Mouse (Mus musculus) T-helper 1 cell (primary cell): ENCODE data around the gene Pnn.

Experiments used
- in situ Hi-C: fragments of 300-600 bp; cut with MboI, MseI; formaldehyde crosslinking; loops from one replicate; pipeline ENCODE4 v1.15.1; 2025; ENCODE audit warnings: high pct_unique_total_duplicates

Pnn gene

DNA sequence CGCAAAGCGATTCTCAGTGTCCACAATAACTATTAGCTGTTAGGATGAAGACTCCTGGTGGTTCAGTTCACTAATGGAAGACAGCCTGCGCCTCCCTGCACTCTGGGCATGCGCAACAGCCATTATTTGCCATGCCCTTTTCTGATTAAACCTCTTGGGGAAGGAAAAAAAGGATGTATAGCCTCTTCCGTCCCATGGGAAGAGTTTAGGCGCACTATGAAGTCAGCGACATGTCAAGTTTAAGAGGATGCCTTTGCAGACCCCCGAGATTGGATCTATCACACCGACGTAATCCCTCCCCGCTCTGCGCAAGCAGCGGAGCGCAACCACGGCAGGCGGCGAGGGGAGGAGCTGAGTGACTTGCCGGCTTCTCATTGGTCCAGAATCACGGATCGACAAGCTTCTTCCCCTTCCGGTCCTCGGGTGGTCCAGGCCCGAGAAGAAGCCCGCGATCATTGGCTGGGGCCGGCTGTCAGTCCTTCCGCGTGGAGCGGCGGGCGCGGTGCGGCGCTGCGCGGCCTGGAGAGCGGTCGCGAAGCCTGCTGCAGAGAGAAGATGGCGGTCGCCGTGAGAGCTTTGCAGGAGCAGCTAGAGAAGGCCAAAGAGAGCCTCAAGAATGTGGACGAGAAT lies at the start of gene Pnn:
TSS of gene Pnn (plus strand) at position 437 of the 630 bp plus-strand sequence.
- in situ Hi-C loops, result no loop called here

DNA sequence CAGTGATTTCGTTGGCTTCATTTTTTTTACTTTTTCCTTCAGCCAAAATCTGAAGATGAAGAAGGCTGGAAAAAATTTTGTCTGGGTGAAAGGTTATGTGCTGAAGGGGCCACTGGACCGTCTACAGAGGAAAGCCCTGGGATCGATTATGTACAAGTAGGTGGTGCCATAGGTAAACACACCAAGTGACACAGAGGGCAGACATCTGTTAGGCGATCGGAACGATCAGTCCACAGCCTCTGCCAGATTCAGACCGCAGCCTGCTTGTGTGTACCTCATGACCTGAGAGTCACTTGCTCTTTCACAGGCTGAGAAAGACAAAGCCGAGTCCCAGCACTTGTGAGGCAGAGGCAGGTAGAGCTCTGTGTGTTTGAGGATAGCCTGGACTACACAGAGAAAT lies 48.7 kb upstream of the Pnn start:
- in situ Hi-C loops, result loop anchor here (10.0 kb wide), 1 partner anchor 117 kb away; no protein-coding TSS in a partner anchor

DNA sequence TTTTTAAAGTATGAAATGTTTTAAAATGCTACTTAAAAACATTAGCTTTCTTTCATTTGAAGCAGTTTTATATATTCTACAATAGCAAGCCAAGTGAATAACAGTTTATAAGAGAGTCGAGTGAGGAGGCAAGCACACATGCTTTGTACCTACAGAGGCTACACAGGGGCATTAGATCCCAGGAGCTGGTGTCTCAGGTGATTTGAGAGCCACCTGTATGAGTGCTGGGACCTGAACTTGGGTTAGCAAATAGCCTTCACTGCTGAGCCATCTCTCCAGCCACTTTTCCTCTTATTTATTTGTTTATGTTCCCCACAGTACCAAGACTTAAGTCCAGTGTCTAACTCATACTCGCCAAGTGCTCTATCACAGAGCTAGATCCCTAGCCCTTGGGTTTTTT lies 46.8 kb upstream of the Pnn start:
- in situ Hi-C loops, result loop anchor here (10.0 kb wide), 1 partner anchor 115 kb away; no protein-coding TSS in a partner anchor

DNA sequence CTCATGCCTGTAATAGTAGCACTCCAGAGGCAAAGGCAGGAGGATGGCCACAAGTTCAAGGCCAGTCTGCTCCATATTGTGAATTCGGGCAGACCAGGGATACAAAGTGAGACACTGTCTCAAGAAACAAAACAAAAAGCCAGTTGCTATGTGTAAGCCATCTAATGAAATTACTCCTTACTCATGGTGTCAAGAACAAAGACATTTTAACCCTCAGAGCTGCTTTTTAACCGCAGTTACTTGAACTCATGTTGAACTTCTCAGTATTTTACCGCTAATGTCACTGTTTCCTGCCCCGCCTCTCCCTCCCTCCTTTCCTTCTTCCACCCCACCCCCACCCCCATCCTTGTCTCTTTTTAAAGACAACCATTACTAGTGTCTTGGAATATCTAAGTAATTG lies 45.4 kb upstream of the Pnn start:
- in situ Hi-C loops, result no loop called here

DNA sequence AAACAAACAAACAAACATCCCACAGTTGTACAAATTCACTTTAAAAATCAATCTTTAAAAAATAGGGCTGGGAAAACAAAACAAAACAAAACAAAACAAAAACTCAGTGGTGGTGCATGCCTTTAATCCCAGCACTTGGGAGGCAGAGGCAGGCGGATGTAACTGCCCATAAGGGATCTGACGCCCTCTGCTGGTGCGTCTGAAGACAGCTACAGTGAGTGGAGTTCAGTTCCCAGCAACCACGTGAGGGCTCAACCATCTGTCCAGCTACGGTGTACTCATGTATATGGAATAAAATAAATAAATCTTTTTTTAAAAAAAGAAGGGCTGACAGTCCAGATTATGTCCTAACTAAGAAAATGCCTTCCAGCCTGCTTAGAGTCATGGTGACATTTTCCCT lies 34.6 kb upstream of the Pnn start:
- in situ Hi-C loops, result no loop called here

DNA sequence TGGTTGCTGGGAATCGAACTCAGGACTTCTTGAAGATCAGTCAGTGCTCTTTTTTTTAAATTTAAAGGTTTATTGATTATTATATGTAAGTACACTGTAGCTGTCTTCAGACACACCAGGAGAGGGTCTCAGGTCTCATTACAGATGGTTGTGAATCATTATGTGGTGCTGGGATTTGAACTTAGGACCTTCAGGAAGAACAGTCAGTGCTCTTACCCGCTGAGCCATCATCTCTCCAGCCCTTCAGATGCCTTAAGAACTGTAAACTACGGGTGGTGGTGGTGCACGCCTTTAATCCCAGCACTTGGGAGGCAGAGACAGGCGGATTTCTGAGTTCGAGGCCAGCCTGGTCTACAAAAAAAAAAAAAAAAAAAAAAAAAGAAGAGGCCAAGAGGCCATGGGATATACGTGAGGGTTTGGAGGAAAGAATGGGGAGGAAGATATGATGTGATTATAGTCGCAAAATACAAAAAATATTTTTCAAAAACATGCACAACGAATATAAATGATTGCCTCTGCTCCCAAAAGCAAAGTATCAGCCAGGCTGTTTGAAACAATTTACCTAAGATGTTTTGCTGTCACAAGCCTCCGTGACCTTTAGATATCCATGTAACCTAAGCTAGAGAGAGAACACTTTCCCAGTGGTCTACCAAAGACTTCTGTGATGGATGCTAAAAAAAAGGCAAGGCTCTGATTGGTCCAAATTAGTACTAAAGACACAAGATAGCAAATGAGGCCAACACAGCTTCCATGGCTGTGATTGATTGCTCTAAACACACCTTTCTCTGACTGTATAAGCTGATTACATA lies 27.3 kb upstream of the Pnn start:
- in situ Hi-C loops, result no loop called here

DNA sequence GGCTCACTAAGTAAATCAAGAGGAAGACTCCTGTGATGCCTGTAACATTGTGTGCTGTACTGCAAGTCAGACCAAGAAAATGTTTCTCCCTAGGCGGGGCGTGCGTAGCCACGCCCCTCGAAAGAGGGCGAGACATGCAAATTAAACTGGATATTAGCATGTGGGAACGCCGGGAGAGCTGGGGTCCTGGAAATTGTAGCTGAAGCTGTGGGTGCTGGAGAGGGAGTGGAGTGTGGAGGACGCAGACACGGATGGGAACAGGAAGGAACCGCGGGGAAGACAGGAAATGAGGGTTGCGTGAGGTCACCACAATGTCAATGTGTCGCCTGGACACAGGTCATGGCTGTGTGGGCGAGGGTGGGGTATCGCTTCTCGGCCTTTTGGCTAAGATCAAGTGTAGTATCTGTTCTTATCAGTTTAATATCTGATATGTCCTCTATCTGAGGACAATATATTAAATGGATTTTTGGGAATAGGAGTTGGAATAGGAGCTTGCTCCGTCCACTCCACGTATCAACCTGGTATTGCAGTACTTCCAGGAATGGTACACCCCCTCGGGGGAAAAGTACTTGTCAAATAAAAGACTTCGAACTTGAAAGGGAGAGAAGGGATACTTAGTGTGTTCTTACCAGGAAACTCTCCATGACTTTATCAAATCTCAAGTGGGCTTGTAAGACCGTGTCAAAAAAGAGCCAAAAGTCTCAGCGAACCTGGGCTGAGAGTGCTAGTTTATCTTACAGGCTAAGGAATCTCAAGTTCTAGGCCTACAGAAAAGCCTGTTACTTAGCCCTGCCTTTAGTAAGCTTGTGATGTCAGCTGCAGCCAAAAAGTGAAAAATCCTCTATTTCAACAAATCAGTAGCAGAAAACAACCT lies 26.5 kb upstream of the Pnn start:
- in situ Hi-C loops, result no loop called here

DNA sequence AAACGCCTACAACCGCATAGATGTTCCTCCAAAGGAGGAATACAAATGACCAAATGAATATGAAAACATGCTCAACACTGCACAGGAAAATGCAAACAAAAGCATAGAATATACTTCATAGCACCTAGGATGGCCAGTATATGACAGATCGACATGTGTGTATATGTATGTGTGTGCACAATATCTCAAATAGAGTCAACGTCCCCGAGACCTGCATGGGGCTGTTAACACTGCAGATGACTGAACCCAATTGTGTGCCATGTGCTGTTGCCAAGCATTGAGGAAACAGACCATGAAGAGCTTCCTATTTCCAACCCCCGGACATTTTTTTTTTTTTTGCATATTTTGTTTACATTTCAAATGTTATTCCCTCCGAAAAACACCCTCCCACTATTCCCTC lies 25.8 kb upstream of the Pnn start:
- in situ Hi-C loops, result no loop called here

DNA sequence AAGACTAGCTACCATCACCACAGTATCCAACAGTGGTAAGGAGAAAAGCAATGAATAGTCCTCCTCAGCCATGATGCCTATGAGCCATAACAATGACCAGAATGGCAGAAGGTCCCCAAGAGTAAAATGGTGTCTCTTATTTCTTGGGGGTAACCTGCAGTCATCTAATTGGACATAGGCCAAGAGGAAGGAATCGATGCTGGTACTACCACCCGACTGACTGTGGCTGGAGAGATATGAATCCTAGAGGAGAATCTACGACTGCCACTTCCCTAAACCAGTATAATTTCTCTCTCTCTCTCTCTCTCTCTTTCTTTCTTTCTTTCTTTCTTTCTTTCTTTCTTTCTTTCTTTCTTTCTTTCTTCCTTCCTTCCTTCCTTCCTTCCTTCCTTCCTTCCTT lies 14.2 kb upstream of the Pnn start:
- in situ Hi-C loops, result loop anchor here (10.0 kb wide), 1 partner anchor 162 kb away; the partner anchor contains the start of gene Fbxo33

DNA sequence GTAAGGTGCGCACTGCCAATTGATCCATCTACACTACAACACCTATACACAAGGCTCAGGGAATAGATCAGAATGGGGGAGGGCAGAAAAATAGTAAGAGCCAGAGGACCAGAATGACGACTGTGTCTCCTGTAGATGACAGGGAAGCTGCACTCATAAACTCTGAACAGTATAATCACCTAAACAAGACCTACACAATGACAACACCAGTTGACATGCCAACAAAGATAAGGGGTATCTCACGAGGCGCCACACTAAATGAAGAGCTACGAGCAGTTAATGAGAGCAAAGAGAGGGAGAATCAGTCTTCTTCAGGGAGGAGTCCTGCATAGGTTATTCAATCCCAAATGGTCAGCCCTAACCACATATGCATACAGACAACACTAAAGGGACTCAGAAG lies 13.5 kb upstream of the Pnn start:
- in situ Hi-C loops, result loop anchor here (10.0 kb wide), 1 partner anchor 162 kb away; the partner anchor contains the start of gene Fbxo33

DNA sequence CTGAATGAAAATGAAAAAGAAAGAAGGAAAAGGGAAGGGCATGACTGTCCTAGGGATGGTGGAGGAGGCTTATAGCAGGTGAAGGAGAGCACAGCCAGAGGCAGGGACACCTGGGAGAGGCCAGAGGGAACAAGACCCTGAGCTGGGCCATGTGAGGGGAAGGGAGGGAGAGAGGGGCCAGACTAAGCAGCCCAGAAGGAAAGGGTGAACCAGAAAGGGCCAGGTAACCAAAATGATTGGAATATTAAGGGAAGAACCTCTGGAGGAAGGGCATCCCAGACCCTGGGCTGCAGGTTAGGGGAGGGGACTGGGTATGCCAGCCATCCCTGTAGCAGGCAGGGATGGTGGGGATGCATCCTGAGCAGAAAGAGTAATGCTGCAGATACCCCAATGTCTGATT lies 12.7 kb upstream of the Pnn start:
- in situ Hi-C loops, result loop anchor here (10.0 kb wide), 1 partner anchor 161 kb away; the partner anchor contains the start of gene Fbxo33

DNA sequence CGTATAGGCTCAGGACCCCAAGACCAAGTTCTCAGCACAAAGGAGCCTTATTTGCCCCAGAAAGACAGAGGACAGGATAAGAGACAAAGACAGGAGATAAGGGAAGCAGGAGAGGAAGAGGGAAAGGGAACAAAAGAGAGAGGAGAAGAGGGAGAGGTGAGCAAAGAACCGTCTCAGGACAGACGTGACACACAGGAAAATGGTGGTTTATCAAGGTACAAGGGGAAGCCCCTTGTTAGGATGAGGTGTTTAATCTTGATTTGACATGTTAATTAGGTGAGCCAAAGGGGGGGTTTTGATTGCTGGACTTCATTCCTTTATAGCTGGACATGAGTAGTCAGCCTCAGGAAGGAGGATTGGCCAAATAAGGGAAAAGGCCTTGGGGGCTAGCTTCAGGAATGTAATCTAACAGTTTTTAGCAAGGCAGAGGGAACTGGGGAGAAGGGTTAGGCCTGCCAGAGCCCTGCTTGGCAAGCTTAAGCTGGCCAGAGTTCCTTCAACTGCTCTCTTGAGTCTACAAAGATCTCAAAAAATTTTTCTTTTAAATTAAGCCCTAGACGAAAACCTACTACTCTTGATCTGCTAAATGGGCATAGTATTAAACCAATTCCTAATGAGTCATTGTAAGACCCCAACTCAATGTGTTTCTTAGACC lies 11.4 kb upstream of the Pnn start:
- in situ Hi-C loops, result loop anchor here (10.0 kb wide), 1 partner anchor 159 kb away; the partner anchor contains the start of gene Fbxo33

DNA sequence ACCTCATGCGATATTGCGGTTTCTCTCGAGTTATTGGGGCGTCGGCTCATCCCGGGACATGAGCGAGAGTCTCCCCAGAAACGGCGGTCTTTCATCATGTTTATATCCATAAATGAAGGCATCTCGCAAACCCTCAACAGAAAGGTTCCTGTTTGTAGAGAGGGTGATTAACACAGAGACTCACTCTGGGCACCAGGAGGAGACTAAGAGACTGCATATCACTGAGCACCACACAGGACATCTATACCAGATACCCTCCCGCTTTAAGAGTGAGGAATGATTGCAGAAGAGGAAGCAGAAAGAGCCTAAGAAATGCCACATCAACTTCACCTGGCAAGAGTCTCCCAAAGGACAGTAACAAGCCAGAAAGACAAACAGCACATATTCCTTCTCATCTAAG lies 10.5 kb upstream of the Pnn start:
- in situ Hi-C loops, result loop anchor here (10.0 kb wide), 1 partner anchor 159 kb away; the partner anchor contains the start of gene Fbxo33

DNA sequence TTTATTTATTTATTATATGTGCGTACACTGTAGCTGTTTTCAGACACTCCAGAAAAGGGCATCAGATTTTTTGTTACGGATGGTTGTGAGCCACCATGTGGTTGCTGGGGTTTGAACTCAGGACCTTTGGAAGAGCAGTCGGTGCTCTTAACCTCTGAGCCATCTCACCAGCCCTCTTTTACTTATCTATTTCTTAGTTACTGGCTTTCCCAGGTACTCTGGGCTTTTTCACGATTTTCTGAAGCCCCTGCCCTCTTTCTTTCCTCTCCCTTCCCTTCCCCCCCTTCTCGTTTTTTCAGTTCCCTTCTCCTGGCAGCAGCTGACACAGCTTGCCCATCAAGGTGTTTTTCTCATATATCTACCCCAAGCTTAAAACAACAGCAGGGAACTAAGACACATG lies 8.4 kb upstream of the Pnn start:
- in situ Hi-C loops, result loop anchor here (10.0 kb wide), 1 partner anchor 157 kb away; the partner anchor contains the start of gene Fbxo33

DNA sequence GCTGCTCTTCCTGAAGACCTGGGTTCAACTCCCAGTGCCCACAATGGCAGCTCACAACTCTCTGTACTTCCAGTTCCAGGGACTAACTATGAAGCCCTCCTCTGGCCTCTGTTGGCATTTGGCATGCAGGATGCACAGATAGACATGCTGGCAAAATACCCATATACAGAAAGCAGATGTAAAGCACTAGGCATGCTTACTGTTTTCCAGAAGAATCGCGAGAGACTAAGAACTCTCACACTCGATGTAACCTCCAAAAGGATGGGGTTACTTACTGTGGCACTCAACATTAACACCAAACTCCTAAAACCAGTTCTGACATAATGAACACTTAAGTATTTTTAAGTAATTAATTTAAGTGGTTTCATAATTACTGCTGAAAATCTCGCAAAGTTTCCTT lies 6.4 kb upstream of the Pnn start:
- in situ Hi-C loops, result no loop called here

DNA sequence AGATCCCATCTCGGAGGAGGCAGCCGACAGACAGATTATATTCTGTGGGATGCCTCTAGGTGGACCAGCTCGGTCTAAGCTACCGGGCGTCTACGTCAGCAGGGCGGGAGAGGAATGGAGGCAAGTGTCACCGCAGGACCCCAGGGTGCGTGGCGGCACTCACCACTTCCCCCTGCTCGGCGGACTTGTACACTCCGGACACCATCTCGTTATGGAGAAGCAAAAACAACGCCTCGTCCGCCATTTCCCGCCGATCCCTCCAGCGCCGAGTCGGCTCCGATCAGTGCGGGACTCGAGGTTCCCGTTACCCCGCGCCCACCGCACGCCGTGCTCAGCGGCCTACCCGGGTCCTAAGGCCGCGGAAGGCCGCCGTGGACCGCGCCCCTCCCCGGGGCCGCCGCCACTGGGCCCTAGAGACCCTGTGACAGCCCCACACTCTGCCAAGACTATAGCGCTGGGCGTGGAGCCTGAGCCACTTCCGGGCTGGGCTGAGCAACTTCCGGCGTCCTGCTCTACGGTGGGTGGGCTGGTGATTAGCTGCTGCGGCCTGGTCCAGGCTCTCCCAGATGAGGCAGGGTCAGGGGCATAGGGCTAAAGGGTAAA lies 5.6 kb upstream of the Pnn start, which contains the start of gene Trappc6b:
TSS of gene Trappc6b (minus strand) at position 480 of the 603 bp plus-strand sequence.
- in situ Hi-C loops, result no loop called here

DNA sequence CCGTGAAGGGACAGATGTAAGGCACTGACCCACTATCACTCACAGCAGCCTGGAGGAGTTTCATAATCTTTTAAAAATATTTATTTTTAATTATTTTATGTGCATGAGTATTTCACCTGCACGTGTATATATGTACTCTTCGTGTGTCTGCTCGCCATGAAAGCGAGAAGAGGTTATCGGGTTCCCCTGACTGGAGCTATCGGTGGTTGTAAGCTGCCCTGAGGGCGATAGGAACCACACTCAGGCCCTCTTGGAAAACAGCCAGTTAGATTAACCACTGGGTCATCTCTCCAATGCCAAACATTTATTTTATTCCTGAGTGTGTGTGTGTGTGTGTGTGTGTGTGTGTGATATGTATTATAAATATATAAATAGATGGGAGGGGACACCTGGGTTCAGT lies 1.8 kb upstream of the Pnn start:
- in situ Hi-C loops, result no loop called here

DNA sequence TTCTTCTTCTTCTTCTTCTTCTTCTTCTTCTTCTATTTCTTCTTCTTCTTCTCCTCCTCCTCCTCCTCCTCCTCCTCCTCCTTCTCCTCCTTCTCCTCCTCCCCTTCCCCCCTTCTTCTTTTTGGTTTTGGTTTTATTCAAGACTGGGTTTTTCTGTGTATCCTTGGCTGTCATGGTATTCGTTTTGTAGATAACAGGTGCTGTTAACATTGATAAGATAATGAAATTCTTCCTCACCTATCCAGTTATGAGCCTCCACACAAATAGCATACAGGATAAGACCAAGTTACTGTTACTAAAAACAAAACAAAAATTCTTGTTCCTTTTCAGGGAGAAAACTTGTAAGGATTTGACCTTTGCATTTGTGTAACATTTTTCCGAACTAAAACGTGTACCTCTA lies 908 bp upstream of the Pnn start:
- in situ Hi-C loops, result no loop called here

DNA sequence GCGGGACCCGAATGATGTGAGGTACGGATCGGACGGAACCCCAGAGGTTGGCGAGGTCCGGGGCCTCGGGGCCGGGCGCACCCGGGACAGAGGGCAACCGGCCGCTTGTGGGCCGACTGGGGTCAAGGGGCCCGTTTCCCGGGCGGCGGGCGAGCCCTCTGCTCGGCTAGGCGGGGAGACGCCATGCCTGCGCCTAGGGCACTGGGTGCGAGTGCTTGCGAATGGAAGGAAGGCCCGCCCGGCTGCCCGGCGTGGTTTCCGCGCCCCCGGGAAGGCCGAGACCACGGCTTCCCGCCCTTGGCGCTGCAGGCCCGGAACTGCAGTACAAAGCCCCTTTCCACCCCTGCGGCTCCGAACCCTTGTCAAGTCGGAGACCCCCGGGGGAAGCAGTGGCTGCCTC lies 411 bp downstream of the Pnn start:
- in situ Hi-C loops, result no loop called here

DNA sequence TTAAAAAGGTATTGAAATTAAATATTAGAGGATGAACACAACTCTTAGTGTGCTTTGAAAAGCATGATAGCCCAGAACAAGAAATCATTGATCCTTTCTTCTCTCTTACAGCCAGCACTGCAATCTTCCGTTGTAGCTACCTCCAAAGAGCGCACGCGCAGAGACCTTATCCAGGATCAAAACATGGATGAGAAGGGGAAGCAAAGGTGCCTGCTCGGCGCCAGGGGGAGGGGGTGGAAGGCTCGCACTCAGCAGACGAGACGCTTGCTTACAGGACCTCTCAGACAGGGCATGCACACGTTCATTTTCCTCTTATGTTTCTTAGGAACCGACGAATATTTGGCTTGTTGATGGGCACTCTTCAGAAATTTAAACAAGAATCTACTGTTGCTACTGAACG lies 2.1 kb downstream of the Pnn start:
- in situ Hi-C loops, result no loop called here

DNA sequence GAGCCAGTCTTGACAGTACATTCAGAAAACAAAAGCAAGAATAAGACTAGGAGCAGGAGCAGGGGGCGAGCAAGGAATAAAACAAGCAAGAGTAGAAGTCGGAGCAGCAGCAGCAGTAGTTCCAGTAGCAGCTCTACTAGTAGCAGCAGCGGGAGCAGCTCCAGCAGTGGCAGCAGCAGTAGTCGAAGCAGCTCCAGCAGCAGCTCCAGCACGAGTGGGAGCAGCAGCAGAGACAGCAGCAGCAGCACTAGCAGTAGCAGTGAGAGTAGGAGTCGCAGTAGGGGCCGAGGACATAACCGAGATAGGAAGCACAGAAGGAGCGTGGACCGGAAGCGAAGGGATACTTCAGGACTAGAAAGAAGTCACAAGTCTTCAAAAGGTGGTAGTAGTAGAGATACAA lies 5.6 kb downstream of the Pnn start:
- in situ Hi-C loops, result no loop called here
